Mouse (Mus musculus) heart, postnatal 4 days (tissue): ENCODE results near the gene Cdk1. TPM values are rescaled to one million over a fixed set of nuclear protein-coding genes. Genes with fewer than 3 reads are reported as not detected.
"Not testable (repeated sequence)": the region's sequence is repeated elsewhere in the genome, so short reads cannot be mapped to it uniquely, and the experiment has no call there.

Source experiments
- DNase-seq: peaks from one replicate; pipeline ENCODE4 v3.0.0; 2021
- total RNA-seq, 2 experiments: library from RNA; stranded (reverse); gene quantifications; 2 replicates each; pipeline ENCODE4 v1.2.3; 2021

Cdk1 gene
- total RNA-seq: 100 to 1,000 TPM; 130 to 136 TPM

DNA sequence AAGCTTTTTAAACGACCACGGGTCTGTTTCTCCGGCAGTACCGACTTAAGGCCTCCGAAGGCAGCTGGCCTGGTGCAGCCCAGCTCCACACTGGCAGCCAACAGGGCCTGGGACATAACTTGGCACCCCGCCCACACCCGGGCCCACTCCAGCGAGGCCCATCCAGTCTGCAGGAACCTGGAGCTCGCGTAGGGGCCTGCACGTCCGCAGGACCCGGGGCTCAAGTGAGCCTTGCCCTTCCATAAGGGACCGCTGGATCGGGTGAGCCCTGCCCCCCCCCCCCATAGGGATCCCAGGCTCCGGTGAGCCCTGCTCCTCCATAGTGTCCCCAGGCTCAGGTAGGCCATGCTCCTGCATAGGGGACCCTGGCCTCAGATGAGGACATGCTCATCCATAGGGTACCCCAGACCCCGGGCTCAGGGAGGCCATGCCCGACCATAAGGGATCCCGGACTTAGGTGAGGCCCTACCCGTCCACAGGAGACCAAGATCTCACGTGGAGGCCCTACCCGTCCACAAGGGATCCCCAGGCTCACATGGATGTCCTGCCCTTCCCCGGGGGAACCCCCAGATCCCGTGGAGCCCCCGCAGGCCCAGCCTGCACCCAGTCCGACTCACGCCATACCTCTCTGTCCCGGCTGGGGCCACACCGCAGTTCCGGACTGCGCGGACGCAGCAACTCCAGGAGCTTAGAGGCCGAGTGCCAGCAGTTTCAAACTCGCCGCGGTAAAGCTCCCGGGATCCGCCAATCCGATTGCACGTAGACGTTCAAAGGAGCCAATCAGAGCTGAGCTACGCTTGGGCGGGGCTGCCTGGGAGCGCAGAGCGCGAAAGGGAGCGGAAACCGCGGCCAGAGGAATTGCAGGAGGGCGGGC is at the start of gene Cdk1:
TSS of gene Cdk1 (minus strand) at position 727 of the 874 bp plus-strand sequence.
- peak; percentile 98 for DNase-seq

- no peak for DNase-seq
These were observed 47.2 kb upstream of the Cdk1 start for GRCm38 (mm10) chr10:69399814-69400385.

DNA sequence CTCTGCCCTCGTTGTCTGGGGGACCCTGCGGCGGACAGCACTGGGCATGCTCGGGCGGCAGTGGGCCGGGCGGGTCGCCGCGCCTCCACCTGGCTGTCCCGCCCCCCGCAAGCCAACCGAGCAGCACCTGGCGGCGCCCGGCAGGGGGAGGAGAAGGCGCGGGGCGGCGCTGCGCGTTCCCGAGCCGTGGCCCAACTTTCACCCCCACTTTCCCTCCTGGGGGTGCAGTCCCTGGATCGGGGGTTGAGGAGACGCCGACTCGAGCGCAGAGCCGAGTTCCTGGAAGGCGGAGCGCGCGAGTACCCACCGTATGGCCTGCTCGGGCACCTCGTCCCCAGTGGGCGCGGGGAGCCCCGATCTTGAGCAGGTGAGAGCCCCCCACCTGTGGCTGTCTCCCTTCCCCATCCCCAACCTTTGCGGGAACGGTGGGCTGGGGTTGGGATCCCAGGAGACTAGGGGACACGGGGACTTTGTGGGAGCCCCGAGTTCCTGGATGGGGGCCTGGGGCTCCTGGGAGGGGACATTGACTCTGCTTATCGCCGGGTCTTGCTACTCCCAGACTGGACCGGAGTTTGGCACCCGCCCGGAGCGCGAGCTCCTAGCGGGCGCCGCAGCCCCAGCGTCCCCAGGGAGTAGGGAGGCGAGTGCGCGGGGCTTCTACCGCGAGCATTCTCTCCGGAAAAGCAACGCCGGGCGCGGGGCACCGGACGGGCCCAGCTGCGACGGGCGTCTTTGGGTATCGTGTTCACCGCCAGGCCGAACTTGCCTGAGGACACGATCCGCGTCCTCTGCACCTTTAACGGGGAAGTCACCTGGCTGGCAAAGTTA is 46.2 kb upstream of the Cdk1 start, which contains the start of gene Ank3:
TSS of gene Ank3 (plus strand) at position 11 of the 828 bp plus-strand sequence.
- peak; percentile 25 for DNase-seq

GRCm38 (mm10) chr10:69398197-69398762 is 45.5 kb upstream of the Cdk1 start:
- peak; percentile 38 for DNase-seq

DNA sequence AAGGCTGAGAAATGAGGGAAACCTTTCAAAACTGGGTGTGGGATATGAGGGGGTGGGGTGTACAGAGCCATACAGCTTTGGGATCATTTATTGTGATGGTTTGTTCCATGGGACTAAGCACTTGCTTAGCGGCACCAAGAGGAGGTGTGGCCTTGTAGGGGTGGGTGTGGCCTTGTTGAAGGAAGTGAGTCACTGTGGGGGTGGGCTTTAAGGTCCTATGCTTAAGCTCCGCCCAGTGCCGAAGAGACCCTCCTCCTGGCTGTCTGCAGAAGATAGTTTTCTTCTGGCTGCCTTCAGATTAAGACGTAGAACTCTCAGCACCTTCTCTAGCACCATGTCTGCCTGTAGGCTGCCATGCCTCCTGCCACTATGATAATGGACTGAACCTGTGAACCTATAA is 36.8 kb upstream of the Cdk1 start:
- no peak for DNase-seq

- no peak for DNase-seq
These were observed 34.0 kb upstream of the Cdk1 start for GRCm38 (mm10) chr10:69386767-69387166.

DNA sequence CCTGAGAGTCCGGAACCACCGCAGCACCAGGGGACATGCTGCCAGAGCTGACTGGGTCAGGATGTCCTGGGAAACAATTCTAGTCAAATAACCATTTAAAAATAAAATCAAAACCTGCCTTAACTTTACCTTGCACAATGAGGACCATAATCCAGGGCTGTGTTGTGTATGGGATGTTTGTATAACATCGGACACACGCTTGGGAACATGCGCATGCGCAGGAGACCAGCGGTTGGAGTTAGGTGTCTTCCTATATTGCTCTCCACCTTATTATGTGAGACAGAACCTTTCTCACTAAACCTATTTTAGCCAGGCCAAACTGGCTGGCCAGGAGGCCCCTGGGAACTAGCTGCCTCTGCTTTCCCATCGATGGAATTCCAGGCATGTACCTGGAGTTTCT is 32.4 kb upstream of the Cdk1 start:
- DNase-seq: no peak

DNA sequence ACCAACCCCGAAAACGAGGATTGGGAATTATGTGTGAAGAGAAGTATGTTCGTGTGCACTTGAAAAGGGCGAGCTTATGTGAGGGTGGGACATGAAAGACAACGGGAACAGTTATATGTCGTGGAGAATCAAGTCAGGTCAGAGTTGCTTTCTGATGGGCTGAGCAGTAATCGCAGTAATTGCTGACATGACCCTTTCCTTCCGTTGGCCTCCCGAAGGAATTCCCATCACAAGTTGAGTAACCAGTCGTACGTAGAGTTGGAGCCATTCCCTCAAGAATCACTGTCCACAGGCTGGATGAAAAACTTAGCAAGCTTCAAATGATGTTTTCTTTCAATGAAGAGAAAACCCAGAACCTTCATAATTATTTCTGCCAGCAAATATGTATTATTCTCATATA is 31.9 kb upstream of the Cdk1 start:
- DNase-seq: no peak

DNA sequence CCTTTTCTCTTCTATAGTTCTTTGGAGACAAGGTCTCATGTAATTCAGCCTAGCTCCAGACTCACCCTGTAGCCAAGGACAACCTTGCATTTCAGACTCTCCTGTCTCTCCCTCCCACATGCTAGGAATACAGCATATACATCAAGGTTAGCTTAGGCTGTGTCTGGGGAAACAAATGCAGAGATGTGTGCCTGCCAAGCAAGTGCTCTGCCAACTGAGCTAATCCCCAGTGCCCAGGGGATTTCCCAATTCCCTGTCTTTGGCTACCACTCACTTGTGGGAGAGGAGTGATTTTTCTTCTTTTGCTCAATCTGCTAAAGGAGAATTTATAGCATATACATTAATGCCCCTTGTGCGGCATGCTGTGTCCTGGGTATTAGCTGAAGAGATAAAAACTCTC is 30.4 kb upstream of the Cdk1 start:
- DNase-seq: no peak

- DNase-seq: no peak
These were observed 22.4 kb upstream of the Cdk1 start for GRCm38 (mm10) chr10:69375154-69375553.

- no peak for DNase-seq
These were observed 21.2 kb upstream of the Cdk1 start for GRCm38 (mm10) chr10:69373796-69374550.

DNA sequence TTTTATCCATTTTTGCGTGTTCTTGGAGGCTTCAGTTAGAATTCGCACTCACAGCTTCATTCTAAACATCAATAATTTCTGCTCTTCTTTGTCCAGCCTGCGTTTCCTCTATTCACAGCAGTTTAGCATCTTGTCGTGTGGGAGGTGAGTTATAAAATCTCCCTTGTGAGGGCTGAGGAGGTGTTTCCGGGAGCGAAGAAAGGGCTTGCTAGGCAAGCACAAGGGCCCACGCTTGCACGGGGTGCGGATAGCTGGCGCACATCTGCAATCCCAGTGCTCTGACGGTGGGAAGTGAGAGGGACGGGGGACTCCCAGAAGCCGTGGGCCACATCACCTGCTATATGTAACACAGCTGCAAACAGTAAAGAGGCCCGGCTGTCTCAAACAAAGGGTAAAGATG is 19.3 kb upstream of the Cdk1 start:
- no peak for DNase-seq

GRCm38 (mm10) chr10:69371441-69371840 is 18.7 kb upstream of the Cdk1 start:
- peak; percentile 46 for DNase-seq

DNA sequence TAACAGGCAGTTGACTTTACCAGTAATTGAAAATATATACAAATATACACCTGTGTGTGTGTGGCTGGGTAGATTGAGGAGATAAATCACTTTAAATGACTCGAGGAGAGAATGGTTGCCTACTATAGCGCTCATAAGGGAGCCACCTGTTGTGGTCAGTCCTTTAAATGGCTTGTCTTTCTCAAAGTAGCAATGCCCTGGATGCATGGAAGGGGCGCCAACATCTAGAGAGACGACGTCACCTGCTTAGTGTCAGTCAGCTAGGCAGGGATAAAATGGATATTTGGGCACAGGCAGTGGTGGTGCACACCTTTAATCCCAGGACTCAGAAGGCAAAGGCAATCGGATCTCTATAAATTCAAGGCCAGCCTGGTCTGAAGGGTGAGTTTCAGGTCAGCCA is 16.6 kb upstream of the Cdk1 start:
- DNase-seq: no peak

GRCm38 (mm10) chr10:69366877-69367387 is 14.2 kb upstream of the Cdk1 start:
- DNase-seq: no peak

GRCm38 (mm10) chr10:69366208-69366607 is 13.5 kb upstream of the Cdk1 start:
- DNase-seq: peak; percentile 11

DNA sequence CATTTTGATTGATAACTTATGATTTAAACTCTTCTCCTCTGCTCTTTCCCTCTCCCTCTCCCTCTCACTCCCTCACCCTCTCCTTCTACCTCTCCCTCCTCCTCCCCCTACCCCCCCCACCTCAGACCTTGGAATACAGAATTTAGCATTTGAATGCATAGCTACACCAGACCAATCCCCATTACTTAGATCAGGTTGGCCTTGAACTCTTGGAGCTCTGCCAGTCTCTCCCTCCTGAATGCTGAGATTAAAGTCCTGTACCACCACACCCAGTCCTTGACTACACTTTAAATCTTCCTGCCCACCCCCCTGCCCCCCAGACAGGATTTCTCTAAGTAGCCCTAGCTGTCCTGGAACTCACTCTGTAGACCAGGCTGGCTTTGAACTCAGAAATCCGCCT is 6.9 kb upstream of the Cdk1 start:
- DNase-seq: no peak

GRCm38 (mm10) chr10:69353086-69353479 is 345 bp upstream of the Cdk1 start:
- not testable (repeated sequence) for DNase-seq

DNA sequence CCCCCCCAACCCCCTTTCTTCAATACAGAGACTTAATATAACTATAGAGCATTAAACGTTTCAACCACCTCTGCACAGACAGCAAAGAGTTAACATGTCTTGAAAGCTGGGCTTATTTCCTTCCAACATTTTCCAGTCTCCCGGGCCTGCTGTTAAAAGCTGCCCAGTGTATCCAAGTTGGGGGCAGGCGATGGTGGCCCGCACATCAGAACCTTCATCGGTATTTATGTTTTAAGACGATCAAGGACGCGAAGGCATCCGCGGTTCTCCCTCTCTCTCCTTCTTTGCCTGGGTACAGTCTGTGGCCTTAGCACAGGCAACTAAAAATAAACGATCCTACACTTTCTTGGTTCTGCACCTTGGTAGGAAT is 911 bp downstream of the Cdk1 start:
- no peak for DNase-seq

DNA sequence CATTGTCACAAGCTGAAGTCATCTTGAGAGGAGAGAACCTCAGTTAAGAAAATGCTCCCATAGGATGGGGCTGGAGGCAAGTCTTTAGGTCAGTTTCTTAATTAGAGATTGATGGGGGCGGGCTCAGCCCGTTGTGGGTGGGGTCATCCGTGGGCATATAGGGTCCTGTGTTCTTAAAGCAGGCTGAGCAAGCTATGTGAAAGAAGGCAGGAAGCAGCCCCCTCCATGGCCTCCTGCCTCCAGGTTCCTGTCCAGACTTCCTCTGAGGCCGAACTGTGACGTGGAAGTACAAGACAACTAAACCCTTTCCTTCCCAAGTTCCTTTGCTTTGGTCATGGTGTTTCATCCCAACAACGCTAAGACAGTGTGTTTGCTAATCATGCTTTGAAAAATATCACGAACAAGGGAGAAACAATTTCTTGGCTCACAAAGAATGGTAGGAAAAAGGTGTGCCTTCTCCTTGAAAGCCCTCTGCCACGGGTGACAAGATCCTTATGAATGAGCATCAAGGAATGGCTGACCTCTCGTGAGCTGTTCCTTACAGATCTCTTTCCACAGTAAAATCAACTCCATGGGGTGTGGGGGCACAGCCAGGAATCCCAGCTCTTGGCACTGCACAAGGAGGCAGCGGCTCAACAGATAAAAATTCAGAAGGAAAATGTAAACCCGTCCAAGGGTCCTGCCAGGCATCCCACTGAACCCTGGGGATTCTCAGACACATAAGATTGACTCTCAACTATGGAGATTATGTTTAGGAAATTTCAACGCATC is 1.5 kb downstream of the Cdk1 start:
- DNase-seq: peak; percentile 59

DNA sequence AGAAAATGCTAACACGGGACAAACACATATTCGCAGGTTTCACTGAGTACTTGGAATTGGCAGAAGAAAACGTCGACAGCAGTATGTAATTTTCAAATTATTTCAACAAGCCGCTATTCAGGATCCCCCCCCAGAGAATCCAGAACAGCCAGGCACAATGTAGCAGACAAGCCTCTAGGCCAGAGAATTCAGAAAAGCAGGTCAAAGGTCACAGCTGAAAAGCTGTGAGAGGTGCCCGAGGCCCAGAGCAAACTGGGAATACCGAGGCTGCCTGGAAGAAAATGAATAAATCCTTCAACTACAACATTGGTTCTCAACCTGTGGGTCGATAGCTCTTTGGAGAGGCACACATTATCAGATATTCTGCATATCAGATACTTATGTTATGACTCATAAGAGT is 4.5 kb downstream of the Cdk1 start:
- DNase-seq: no peak
